Mouse (Mus musculus): Measurements from ENCODE around the gene Ykt6. TPM values are rescaled to one million over a fixed set of nuclear protein-coding genes. Genes with fewer than 3 reads are reported as not detected.

Gene Ykt6
- polyA plus RNA-seq, 1 experiment from 2014 or later, result 58.2 TPM

DNA sequence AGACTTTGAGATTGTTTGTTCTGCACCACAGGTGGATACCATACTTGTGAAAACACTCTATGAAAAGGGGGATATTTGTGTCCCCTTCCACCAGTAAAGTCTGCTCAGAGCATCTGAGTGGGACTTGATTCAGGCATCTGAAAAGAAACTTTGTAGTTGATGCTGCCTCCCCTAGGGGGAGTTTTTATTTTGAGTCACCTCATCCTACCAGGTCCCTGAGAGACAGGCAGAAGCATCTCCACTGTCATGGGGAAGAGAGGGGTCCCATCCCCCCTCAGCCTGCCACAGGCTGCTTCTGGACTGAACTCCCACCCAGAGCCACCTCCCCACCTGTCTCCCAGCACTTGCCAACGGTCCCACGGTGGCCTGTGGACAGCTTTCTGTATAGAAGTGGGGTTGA lies 57.9 kb downstream of the Ykt6 start:
- Histone ChIP-seq H3K27ac (no peak overlapping the region), H3K4me2 (replicated peaks) (no peak overlapping the region), H3K9ac (no peak overlapping the region), H3K4me1 (no peaks in the 10 kb centered on the region), H3K4me3 (no peak overlapping the region), H3K36me3 (no peaks in the 10 kb centered on the region), H3K9me3 (no peaks in the 10 kb centered on the region), H3K27me3 (peaks cover 6% of the 10 kb centered on the region)
- 72% methylated on average over 2 of the region's 2 CpGs for WGBS
- no peak for ATAC-seq (ENCODE audit: insufficient number of reproducible peaks, insufficient read depth, low FRiP score, low TSS enrichment)

DNA sequence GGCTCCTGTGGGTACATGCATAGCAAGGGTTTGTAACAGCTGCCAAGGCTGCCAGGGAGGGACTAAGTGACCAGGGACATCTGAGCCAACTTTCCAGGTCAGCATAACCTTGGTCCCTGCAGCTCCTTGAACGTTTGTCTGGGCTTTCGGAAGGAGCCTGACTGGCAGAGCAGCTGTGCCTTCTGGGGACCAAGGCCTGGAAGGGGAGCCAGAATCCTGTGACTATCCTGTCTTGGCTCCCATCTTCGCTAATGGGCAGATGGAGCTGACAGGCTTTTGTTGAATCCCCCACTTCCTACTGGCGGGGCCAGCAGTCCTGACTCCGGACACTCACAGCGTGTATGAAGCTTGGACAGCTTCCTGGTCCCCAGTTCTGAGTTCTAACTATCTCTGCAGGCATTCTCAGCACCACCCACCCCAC lies 59.5 kb downstream of the Ykt6 start:
- H3K27me3 ChIP-seq, result 0 out of 2 replicates have a peak, but pooled peaks cover 3% of the 10 kb centered on the region
- H3K36me3 ChIP-seq, result no peaks in the 10 kb centered on the region
- H3K9ac ChIP-seq, result no peak overlapping the region
- no peak overlapping the region for H3K4me2 ChIP-seq (replicated peaks)
- 79% methylated on average over 6 of the region's 6 CpGs for WGBS
- ATAC-seq (ENCODE audit: insufficient number of reproducible peaks, insufficient read depth, low FRiP score, low TSS enrichment), result no peak
- H3K9me3 ChIP-seq, result no peaks in the 10 kb centered on the region
- H3K4me1 ChIP-seq, result no peaks in the 10 kb centered on the region
- H3K27ac ChIP-seq, result no peak overlapping the region
- H3K4me3 ChIP-seq, result no peak overlapping the region

DNA sequence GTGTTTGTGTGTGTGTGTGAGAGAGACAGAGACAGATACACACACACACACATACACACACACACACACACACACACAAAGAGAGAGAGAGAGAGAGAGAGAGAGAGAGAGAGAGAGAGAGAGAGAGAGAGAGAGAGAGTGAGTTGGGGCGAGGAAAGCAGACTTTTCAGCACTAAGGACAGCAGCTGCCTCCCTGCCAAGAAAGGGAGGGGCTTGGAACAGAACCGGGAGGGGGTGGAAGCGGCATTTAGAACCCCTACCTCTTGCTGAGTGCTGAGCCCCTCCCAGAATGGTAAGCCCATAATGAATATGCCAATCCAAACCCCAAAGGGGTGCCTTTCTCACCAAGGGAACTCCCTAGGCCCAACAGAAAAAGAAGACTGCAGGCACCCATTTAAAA lies 60.9 kb downstream of the Ykt6 start:
- WGBS, result 0% methylated on average over 3 of the region's 3 CpGs
- no peak overlapping the region for H3K4me3 ChIP-seq

DNA sequence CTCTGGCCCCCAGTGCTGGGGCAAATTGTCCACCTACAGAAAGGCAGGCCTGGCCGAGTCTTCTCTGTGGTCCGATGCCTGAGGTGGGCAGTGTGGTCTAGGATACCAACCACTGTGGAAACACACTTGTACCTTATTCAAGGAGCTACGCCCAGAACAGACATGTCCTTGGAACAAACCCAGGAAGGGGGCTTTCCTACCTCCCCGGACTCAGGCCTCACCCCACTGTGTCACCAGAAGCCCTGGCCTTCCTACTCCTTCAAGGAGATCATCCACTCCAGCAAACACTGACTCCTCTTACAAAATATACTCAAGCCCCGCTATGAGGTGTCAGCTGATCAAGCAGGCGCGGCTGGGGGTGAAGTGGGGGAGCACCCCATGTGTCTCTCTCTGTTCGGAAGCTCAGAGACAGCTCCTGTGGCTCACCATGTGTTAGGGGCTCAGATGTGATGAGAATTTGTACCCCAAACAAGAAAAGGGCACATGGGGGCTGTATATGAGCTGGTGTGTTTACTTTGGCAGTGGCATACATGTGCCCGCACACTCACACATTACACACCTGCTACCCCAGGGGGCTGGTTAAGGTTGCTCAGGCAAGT lies 61.4 kb downstream of the Ykt6 start:
- Histone ChIP-seq H3K9me3 (no peaks in the 10 kb centered on the region), H3K36me3 (no peaks in the 10 kb centered on the region), H3K4me1 (no peaks in the 10 kb centered on the region), H3K9ac (no peak overlapping the region), H3K4me3 (no peak overlapping the region), H3K27ac (no peak overlapping the region), H3K4me2 (replicated peaks) (no peak overlapping the region), H3K27me3 (0 out of 2 replicates have a peak, but pooled peaks cover 3% of the 10 kb centered on the region)
- no peak for ATAC-seq (ENCODE audit: insufficient number of reproducible peaks, insufficient read depth, low FRiP score, low TSS enrichment)
- 61% methylated on average over 9 of the region's 9 CpGs for WGBS

More for the DNA sequence above, 60.9 kb downstream of the Ykt6 start:
- H3K27me3 ChIP-seq, result 0 out of 2 replicates have a peak, but pooled peaks cover 3% of the 10 kb centered on the region
- H3K4me1 ChIP-seq, result no peaks in the 10 kb centered on the region
- H3K9ac ChIP-seq, result no peak overlapping the region
- no peaks in the 10 kb centered on the region for H3K9me3 ChIP-seq
- ATAC-seq (ENCODE audit: insufficient number of reproducible peaks, insufficient read depth, low FRiP score, low TSS enrichment), result no peak
- H3K27ac ChIP-seq, result no peak overlapping the region
- no peaks in the 10 kb centered on the region for H3K36me3 ChIP-seq
- no peak overlapping the region for H3K4me2 ChIP-seq (replicated peaks)

Other genes with a start within 250 kb of the Ykt6 start
- 184 and 189 TPM in 2 replicates for gene Mrps24, start 240.0 kb upstream of the Ykt6 start, polyA plus RNA-seq (2016; fragmentation: Nextera tagmentation; extraction: Ambion mirVana)
- gene Urgcp, start 193.3 kb upstream of the Ykt6 start, polyA plus RNA-seq (2016; fragmentation: Nextera tagmentation; extraction: Ambion mirVana), result 27.4 and 28.6 TPM in 2 replicates
- 132 and 139 TPM in 2 replicates for gene Dbnl, start 167.2 kb upstream of the Ykt6 start, polyA plus RNA-seq (2016; fragmentation: Nextera tagmentation; extraction: Ambion mirVana)
- 17.0 and 18.2 TPM in 2 replicates for gene Pgam2, start 152.0 kb upstream of the Ykt6 start, polyA plus RNA-seq (2016; fragmentation: Nextera tagmentation; extraction: Ambion mirVana)
- gene Polm, start 117.7 kb upstream of the Ykt6 start, polyA plus RNA-seq (2016; fragmentation: Nextera tagmentation; extraction: Ambion mirVana), result 9.9 and 10.2 TPM in 2 replicates
- gene Aebp1, start 93.7 kb upstream of the Ykt6 start, polyA plus RNA-seq (2016; fragmentation: Nextera tagmentation; extraction: Ambion mirVana), result 28.5 and 29.1 TPM in 2 replicates
- gene Pold2, start 77.4 kb upstream of the Ykt6 start, polyA plus RNA-seq (2016; fragmentation: Nextera tagmentation; extraction: Ambion mirVana), result 122 and 127 TPM in 2 replicates
- gene Myl7, start 56.9 kb upstream of the Ykt6 start, polyA plus RNA-seq (2016; fragmentation: Nextera tagmentation; extraction: Ambion mirVana), result 2.0 and 3.2 TPM in 2 replicates
- gene Gck, start 5.6 kb upstream of the Ykt6 start, polyA plus RNA-seq (2016; fragmentation: Nextera tagmentation; extraction: Ambion mirVana), result 2.7 and 3.5 TPM in 2 replicates
- 2.4 and 2.6 TPM in 2 replicates for gene Camk2b, start 110.7 kb downstream of the Ykt6 start, polyA plus RNA-seq (2016; fragmentation: Nextera tagmentation; extraction: Ambion mirVana)
- 0.28 and 0.39 TPM in 2 replicates for gene A730071L15Rik, start 244.3 kb downstream of the Ykt6 start, polyA plus RNA-seq (2016; fragmentation: Nextera tagmentation; extraction: Ambion mirVana)
- 49.5 and 50.8 TPM in 2 replicates for gene Nudcd3, start 244.7 kb downstream of the Ykt6 start, polyA plus RNA-seq (2016; fragmentation: Nextera tagmentation; extraction: Ambion mirVana)